Mouse (Mus musculus) midbrain, embryonic 12.5 days (tissue): ENCODE results near the gene Gja5. TPM values are rescaled to one million over a fixed set of nuclear protein-coding genes. Genes with fewer than 3 reads are reported as not detected.

ENCODE experiments used
- ATAC-seq: fragments of 200-750 bp; cut with Nextera tagmentation; 2 replicates; pipeline ENCODE4 v1.8.0; 2017; ENCODE audit warnings: low read depth, moderate TSS enrichment, moderate library complexity; ENCODE audit not compliant: low FRiP score
- H3K27ac ChIP-seq: fragments of 300-500 bp; sonication (generic); replicated peaks from 2 replicates; pipeline ENCODE4 v1.5.1; 2016; ENCODE audit warnings: mild to moderate bottlenecking
- H3K27me3 ChIP-seq: fragments of 300-500 bp; sonication (generic); 2 replicates; pipeline ENCODE4 v1.6.1; 2016; ENCODE audit warnings: mild to moderate bottlenecking
- H3K36me3 ChIP-seq: fragments of 300-500 bp; sonication (generic); 2 replicates; pipeline ENCODE4 v1.6.1; 2016
- H3K4me1 ChIP-seq: fragments of 300-500 bp; sonication (generic); 2 replicates; pipeline ENCODE4 v1.6.1; 2016
- H3K4me2 ChIP-seq: fragments of 300-500 bp; sonication (generic); replicated peaks from 2 replicates; pipeline ENCODE4 v1.6.1; 2016; ENCODE audit warnings: mild to moderate bottlenecking, moderate library complexity
- H3K4me3 ChIP-seq: fragments of 300-500 bp; sonication (generic); 2 replicates; pipeline ENCODE4 v1.5.1; 2016; ENCODE audit warnings: mild to moderate bottlenecking
- H3K9ac ChIP-seq: fragments of 300-500 bp; sonication (generic); replicated peaks from 2 replicates; pipeline ENCODE4 v1.6.1; 2016; ENCODE audit warnings: mild to moderate bottlenecking, moderate library complexity
- H3K9me3 ChIP-seq: fragments of 300-500 bp; sonication (generic); 2 replicates; pipeline ENCODE4 v1.6.1; 2016; ENCODE audit warnings: mild to moderate bottlenecking
- WGBS: fragments of 180-500 bp; shearing (Covaris S2); methylation state at CpG from one replicate; pipeline ENCODE4 v1.1.7; 2016; 5-methylcytosine and 5-hydroxymethylcytosine counted together
- polyA plus RNA-seq: library from polyadenylated mRNA; unstranded; fragments of >200 nt; fragmentation: Nextera tagmentation; extraction: Ambion mirVana; gene quantifications from 2 replicates; pipeline ENCODE4 v1.2.1, GENCODE M21; 2016

The Gja5 gene
- polyA plus RNA-seq, 1 experiment from 2014 or later: 5.4 TPM

DNA sequence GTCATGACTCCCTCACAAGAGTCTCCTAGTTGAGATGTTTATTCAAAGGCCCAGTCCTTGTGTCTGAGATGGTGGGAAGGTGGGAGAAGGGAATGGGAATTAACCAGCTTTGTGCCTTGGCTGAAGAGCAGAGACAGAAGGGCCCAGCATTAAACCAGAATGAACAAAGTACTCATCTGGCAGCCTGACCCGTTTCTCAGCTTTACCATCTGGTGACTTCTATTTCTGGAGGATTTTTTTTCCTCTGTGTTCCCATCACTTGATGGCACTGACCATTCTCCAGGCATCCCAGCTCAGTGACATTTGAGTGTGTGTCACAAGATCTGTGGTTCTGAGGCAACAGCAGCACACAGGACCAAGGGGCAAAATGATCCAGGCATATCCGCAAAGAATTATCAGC lies 78.2 kb downstream of the Gja5 start:
- ATAC-seq: no peak
- no peaks in the 10 kb centered on the region for H3K4me1 ChIP-seq
- 92% methylated on average over 2 of the region's 2 CpGs for WGBS
- H3K9ac ChIP-seq: no peak overlapping the region
- H3K36me3 ChIP-seq: no peaks in the 10 kb centered on the region
- H3K4me3 ChIP-seq: no peak overlapping the region
- H3K9me3 ChIP-seq: no peaks in the 10 kb centered on the region
- no peak overlapping the region for H3K27ac ChIP-seq
- H3K4me2 ChIP-seq: no peak overlapping the region
- H3K27me3 ChIP-seq: no peaks in the 10 kb centered on the region

DNA sequence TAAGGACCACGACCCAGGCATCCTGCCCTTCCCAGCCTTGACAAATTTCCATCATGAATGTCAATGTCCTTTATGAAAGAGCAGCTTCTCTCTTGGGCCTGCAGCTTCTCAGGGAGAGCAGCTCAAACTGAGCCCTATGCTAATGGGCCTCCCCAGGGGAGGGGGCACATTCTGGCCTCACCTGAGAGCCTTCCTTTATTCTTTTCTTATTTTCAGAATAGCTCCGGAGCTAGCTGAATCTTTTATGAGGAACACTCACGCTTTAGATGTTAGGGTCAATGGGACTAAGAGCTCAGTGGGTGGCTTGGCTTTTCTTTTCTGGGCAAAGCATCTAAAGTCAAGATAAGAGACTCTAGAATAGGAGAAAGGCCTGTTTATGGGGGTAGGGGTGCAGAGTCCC lies 88.0 kb downstream of the Gja5 start:
- Histone ChIP-seq H3K4me3 (no peak overlapping the region), H3K4me2 (no peak overlapping the region), H3K36me3 (no peaks in the 10 kb centered on the region), H3K4me1 (no peaks in the 10 kb centered on the region), H3K9me3 (no peaks in the 10 kb centered on the region), H3K27me3 (no peaks in the 10 kb centered on the region), H3K27ac (no peak overlapping the region), H3K9ac (no peak overlapping the region)
- 10% methylated on average over 3 of the region's 3 CpGs for WGBS
- no peak for ATAC-seq

DNA sequence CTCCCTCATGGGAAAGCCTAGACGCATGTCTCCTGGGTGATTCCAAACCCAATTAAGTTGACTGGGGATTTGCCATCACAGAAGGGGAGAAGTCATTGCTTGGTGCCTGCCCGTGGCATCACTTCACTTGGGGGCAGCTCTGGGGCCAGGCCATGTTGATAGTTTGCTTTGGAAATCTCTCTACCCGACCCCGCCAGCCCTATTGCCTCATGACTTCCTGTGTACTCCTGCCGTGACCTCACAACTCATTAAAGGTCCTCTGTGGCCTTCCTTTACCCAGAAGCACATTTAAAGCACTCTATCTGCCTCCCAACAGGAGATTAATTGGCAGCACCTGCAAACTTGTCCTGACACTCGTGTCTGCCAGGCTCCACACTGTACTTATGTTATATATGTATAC lies 93.3 kb downstream of the Gja5 start:
- H3K4me2 ChIP-seq: no peak overlapping the region
- H3K36me3 ChIP-seq: no peaks in the 10 kb centered on the region
- 72% methylated on average over 6 of the region's 6 CpGs for WGBS
- ATAC-seq: no peak
- no peak overlapping the region for H3K4me3 ChIP-seq
- no peak overlapping the region for H3K9ac ChIP-seq
- no peaks in the 10 kb centered on the region for H3K9me3 ChIP-seq
- H3K27ac ChIP-seq: no peak overlapping the region
- no peaks in the 10 kb centered on the region for H3K27me3 ChIP-seq
- H3K4me1 ChIP-seq: no peaks in the 10 kb centered on the region

DNA sequence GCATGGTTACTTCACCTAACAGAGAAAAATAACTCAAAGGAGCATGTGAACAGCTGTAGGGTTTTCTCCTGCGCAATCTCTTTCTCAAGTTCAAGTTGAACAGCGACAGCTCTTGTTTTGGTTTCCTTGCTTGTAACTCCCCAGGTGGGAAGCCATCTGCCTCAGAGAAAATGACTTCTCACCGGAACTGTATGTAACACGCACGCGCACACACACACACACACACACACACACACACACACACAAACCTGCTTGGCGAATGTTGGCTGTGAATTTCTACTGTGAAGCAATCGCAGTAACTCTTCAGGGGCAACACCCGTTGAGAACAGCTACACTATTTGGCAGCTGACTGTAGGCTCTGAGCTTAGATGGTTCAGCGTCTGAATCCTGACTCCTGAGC lies 98.6 kb downstream of the Gja5 start:
- no peaks in the 10 kb centered on the region for H3K4me1 ChIP-seq
- H3K9ac ChIP-seq: no peak overlapping the region
- H3K9me3 ChIP-seq: no peaks in the 10 kb centered on the region
- no peak overlapping the region for H3K27ac ChIP-seq
- no peak overlapping the region for H3K4me2 ChIP-seq
- H3K27me3 ChIP-seq: no peaks in the 10 kb centered on the region
- no peak overlapping the region for H3K4me3 ChIP-seq
- no peaks in the 10 kb centered on the region for H3K36me3 ChIP-seq
- WGBS: 94% methylated on average over 10 of the region's 10 CpGs
- no peak for ATAC-seq

DNA sequence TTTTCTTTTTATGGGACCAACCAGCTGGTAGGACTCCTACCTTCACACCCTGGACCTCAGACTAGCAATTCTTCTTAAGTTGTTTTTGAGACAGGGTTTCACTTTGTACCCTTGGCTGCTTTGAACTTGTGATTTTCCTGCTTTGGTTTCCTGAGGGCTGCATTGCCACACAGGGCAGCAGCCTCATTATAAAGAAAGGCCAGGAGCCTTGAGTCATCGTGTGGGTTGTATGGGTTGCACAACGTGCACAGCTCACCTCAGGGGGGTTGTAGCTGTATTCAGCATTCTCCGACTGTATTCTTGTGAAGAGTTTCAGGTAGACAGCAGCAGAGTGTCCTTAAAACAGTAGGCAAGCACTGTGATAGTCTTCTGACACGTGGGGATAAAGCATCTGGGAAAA lies 100.0 kb downstream of the Gja5 start:
- WGBS: 71% methylated on average over 4 of the region's 4 CpGs
- Histone ChIP-seq H3K36me3 (no peaks in the 10 kb centered on the region), H3K4me1 (no peaks in the 10 kb centered on the region), H3K27me3 (no peaks in the 10 kb centered on the region), H3K9ac (no peak overlapping the region), H3K4me2 (no peak overlapping the region), H3K27ac (no peak overlapping the region), H3K4me3 (no peak overlapping the region), H3K9me3 (no peaks in the 10 kb centered on the region)
- ATAC-seq: no peak

DNA sequence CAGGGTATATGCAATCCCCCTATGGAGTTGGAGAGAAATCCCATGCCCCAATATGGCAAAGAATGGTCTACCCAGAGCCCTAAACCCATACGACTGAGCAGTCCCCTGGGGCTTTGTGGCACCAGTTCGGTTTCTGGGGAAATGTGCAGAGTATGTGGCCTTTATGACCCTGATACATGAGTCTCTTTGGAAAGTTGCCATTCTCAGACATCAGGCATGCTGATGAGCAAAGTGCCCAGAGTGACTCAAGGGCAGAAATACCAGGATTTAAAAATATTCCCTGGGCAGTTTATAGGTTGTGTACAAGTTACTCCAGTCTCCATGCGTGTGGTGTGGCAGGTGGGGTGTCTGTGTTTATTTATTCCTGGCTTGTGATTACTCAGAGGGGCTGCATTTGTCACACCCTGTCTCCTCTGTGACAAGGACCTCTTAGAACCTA lies 102.5 kb downstream of the Gja5 start:
- H3K4me2 ChIP-seq: no peak overlapping the region
- no peaks in the 10 kb centered on the region for H3K36me3 ChIP-seq
- H3K27ac ChIP-seq: no peak overlapping the region
- no peak overlapping the region for H3K9ac ChIP-seq
- no peak overlapping the region for H3K4me3 ChIP-seq
- no peaks in the 10 kb centered on the region for H3K27me3 ChIP-seq
- no peaks in the 10 kb centered on the region for H3K4me1 ChIP-seq
- H3K9me3 ChIP-seq: no peaks in the 10 kb centered on the region
- WGBS: 67% methylated on average over 3 of the region's 3 CpGs
- ATAC-seq: no peak

DNA sequence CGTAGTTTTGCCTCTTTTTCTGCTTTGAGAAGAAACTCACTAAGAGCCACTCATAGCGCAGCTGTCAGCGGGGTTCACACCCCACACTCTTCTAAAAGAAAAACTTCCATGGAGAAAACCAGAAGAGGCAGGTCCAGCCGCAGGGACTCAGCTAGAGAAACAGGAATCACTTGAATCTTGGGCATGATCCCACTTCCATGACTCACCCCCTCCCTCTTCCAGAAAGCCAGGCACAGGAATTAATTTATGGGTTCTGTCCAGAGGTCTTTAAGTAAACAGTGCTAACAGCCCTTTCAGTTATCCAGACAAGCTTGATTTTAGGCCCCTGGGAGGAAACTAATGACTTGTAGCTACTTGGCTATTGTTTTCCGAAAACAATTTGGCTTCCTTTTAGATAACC lies 120.7 kb downstream of the Gja5 start:
- 81% methylated on average over 5 of the region's 5 CpGs for WGBS
- ATAC-seq: no peak
- H3K4me3 ChIP-seq: no peak overlapping the region
- no peak overlapping the region for H3K4me2 ChIP-seq
- H3K36me3 ChIP-seq: no peaks in the 10 kb centered on the region
- H3K27me3 ChIP-seq: no peaks in the 10 kb centered on the region
- H3K27ac ChIP-seq: no peak overlapping the region
- H3K4me1 ChIP-seq: no peaks in the 10 kb centered on the region
- no peak overlapping the region for H3K9ac ChIP-seq
- no peaks in the 10 kb centered on the region for H3K9me3 ChIP-seq

DNA sequence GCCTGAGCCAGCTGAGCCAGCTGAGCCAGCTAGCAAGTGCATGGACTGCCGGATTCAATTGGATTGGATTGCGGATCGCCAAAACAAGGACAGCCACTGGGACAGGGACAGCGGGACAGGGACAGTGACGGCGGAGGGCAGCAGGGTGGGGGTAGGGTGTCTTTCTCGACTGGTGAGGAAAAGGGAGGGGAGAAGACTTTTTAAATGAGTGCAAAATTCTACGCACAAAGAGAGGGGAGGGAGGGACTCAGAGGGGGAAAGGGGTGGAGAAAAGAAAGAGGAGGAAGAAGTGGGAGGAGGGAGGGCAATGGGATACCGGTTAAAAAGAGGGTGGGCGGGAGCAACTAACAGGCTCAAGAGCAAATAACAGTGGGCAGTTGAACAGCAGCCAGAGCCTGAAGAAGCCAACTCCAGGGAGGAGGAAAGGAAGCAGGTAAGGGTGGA lies 127.6 kb downstream of the Gja5 start:
- Histone ChIP-seq H3K4me3 (peak overlapping the region; percentile 37), H3K9ac (peak overlapping the region; percentile 47), H3K27ac (no peak overlapping the region), H3K9me3 (no peaks in the 10 kb centered on the region), H3K36me3 (no peaks in the 10 kb centered on the region), H3K4me2 (peak overlapping the region; percentile 56), H3K4me1 (peaks cover 11% of the 10 kb centered on the region; the same call in 1 of the 2 replicates), H3K27me3 (peaks cover 12% of the 10 kb centered on the region; the same call in 1 of the 2 replicates)
- ATAC-seq: peak; percentile 56
- 0% methylated on average over 10 of the region's 10 CpGs for WGBS

DNA sequence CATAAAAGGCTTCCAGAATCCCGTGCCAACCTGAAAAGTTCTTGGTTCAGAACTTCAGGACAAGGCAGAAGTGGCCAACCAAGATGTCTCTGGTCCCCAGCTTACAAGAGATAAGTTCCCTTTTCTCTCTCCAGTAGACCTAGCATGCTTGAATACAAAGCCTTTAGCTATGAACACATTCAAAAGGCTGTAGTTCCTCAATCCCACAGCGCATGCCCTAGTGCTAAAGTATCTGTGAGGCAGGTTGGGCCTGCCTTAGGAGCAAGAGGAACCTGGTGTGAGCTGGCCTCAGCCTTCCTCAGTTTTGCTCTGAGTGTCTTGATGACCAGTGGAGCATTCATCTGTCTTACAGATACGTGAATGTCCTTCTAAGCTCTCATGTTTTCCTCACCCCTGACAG lies 131.1 kb downstream of the Gja5 start:
- 88% methylated on average over 3 of the region's 3 CpGs for WGBS

DNA sequence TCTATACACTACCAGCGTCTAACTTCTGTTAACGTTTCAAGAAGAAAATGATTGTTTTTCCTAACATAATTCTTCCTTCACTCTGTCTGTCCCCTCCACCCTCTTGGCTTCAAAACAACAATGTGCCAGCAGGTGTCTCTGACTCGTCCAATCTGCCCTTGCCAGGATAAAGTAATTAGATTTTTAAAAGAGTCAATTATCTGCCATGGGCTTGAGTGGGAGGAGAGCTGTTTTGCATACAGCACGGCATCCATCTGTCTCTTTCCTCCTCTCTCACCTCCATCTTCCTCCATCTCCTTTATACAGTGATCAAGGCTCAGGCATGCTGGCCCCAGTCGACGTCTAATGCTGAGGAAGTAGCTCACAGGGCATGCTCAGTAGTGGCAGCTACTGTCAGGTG lies 132.6 kb downstream of the Gja5 start:
- peaks cover 7% of the 10 kb centered on the region; the same call in 1 of the 2 replicates for H3K27me3 ChIP-seq
- ATAC-seq: no peak

More for the DNA sequence above, 131.1 kb downstream of the Gja5 start:
- Histone ChIP-seq H3K36me3 (no peaks in the 10 kb centered on the region), H3K9ac (no peak overlapping the region), H3K27ac (no peak overlapping the region), H3K27me3 (peaks cover 10% of the 10 kb centered on the region; the same call in 1 of the 2 replicates), H3K9me3 (no peaks in the 10 kb centered on the region), H3K4me3 (no peak overlapping the region), H3K4me2 (no peak overlapping the region), H3K4me1 (peaks cover 19% of the 10 kb centered on the region; the same call in 1 of the 2 replicates)
- ATAC-seq: no peak

DNA sequence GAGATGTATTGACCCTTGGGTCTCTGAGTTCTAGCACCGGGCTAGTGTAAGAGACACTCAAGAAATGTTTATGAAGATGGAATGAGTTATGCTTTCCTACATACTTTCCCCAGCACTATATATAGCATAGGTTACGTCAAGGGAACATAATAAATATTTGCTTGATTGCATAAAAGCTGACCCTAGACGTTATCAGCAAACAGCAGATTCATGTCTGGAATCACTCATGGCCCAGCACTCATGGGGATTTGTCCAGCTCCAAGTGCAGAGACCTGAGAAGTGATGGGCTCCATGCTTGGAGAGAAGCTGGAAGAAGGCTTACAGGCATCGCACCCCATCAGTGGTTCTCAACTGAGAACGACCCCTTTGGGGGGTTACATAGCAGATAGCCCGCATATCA lies 135.2 kb downstream of the Gja5 start:
- no peak overlapping the region for H3K9ac ChIP-seq
- no peaks in the 10 kb centered on the region for H3K36me3 ChIP-seq
- H3K27me3 ChIP-seq: no peaks in the 10 kb centered on the region
- no peak overlapping the region for H3K27ac ChIP-seq
- no peaks in the 10 kb centered on the region for H3K9me3 ChIP-seq
- H3K4me3 ChIP-seq: no peak overlapping the region
- no peak overlapping the region for H3K4me2 ChIP-seq
- ATAC-seq: no peak
- peaks cover 9% of the 10 kb centered on the region; the same call in 1 of the 2 replicates for H3K4me1 ChIP-seq
- 90% methylated on average over 6 of the region's 6 CpGs for WGBS

More for the DNA sequence above, 132.6 kb downstream of the Gja5 start:
- H3K4me2 ChIP-seq: no peak overlapping the region
- WGBS: 54% methylated on average over 6 of the region's 6 CpGs
- no peak overlapping the region for H3K27ac ChIP-seq
- no peak overlapping the region for H3K4me3 ChIP-seq
- H3K4me1 ChIP-seq: peaks cover 14% of the 10 kb centered on the region; the same call in 1 of the 2 replicates
- H3K9me3 ChIP-seq: no peaks in the 10 kb centered on the region
- H3K36me3 ChIP-seq: no peaks in the 10 kb centered on the region
- H3K9ac ChIP-seq: no peak overlapping the region

DNA sequence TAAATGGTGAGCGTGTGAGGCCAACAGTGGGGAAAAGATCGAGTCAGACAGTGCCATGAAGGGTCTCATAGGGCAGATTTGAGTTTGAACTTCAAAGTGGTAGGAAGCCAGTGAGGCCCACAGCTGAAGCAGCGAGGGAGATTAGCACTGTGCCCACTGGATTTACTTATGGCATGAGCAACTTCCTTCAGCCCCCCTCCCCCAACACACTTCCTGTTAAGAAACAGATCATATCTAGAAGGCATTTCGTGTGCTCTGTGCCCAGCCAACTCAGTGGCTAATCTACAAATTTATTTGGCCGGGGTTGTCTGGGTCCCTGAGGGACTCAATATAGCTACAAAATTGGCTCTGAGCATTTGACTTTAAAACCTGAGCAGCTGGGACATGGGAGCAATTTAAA lies 139.7 kb downstream of the Gja5 start:
- 83% methylated on average over 5 of the region's 5 CpGs for WGBS
- no peaks in the 10 kb centered on the region for H3K36me3 ChIP-seq

DNA sequence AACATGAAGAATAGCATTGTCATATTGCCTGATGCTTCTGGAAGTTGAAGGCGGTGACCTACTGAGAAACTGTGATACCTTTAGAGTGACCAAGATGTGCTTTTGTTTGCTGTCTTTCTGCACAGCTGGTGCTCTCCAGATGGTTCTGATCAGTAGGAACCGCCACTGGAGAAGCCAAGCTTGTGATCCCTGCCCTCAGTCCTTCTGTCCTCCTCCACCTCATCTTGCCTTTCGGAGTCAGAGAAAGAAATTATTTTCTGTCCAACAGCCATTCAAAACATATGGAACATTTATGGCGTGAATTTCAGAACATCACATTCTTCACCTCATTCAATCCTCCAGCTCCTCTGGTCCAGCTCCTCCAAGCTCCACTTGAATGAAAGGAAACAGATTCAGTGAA lies 143.3 kb downstream of the Gja5 start:
- no peak overlapping the region for H3K4me3 ChIP-seq
- no peaks in the 10 kb centered on the region for H3K27me3 ChIP-seq
- ATAC-seq: no peak
- H3K9me3 ChIP-seq: 0 out of 2 replicates have a peak, but pooled peaks cover 3% of the 10 kb centered on the region
- H3K4me2 ChIP-seq: no peak overlapping the region
- WGBS: 84% methylated on average over 4 of the region's 4 CpGs
- H3K4me1 ChIP-seq: peaks cover 13% of the 10 kb centered on the region
- H3K36me3 ChIP-seq: no peaks in the 10 kb centered on the region
- H3K27ac ChIP-seq: no peak overlapping the region
- H3K9ac ChIP-seq: no peak overlapping the region

More for the DNA sequence above, 139.7 kb downstream of the Gja5 start:
- H3K4me2 ChIP-seq: no peak overlapping the region
- H3K9me3 ChIP-seq: 0 out of 2 replicates have a peak, but pooled peaks cover 3% of the 10 kb centered on the region
- H3K9ac ChIP-seq: no peak overlapping the region
- H3K27ac ChIP-seq: no peak overlapping the region
- ATAC-seq: no peak
- H3K27me3 ChIP-seq: no peaks in the 10 kb centered on the region
- no peak overlapping the region for H3K4me3 ChIP-seq
- no peaks in the 10 kb centered on the region for H3K4me1 ChIP-seq
